Mouse (Mus musculus) thymus, adult 2 months (tissue): Measurements from ENCODE around the gene Lca5.

Experiments used
- CTCF ChIP-seq: fragments of 200-500 bp; IDR thresholded peaks from 2 replicates; pipeline ENCODE4 v1.5.1; 2012; ENCODE audit warnings: mild to moderate bottlenecking, control low read depth, low read length, moderate library complexity, borderline replicate concordance; ENCODE audit not compliant: control insufficient read depth, poor library complexity, insufficient read depth; ENCODE audit errors: extremely low read depth
- POLR2A ChIP-seq: fragments of 200-500 bp; IDR thresholded peaks from 2 replicates; pipeline ENCODE4 v1.6.1; 2012; ENCODE audit warnings: mild to moderate bottlenecking, low read length, control low read depth, moderate library complexity; ENCODE audit not compliant: control insufficient read depth, poor library complexity, insufficient read depth; ENCODE audit errors: extremely low read depth

- TF ChIP-seq POLR2A (no peak), CTCF (no peak)
Measured at GRCm38 (mm10) chr9:83437621-83438020, 3.3 kb downstream of the Lca5 start.
